Mouse (Mus musculus): Measurements from ENCODE around the gene Aspm. TPM values are rescaled to one million over a fixed set of nuclear protein-coding genes. Genes with fewer than 3 reads are reported as not detected.

Aspm gene
- polyA plus RNA-seq, 1 experiment from 2014 or later = 17.6 TPM

DNA sequence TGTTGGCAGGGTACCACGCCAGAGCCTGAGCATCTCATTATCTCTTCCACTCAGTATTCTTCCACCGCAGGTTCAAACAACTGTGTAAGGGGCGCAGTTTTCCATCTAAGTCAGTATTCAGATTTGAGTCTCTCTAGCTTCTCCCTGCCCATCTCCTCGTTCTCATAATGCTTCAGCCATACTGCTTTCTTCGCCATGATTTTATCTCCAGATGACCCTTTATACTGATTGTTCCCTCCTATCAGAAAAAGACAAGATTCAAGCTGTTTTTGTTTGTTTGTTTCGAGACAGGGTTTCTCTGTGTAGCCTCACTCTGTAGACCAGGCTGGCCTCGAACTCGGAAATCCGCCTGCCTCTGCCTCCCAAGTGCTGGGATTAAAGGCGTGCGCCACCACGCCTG lies 60.0 kb downstream of the Aspm start:
- H3K27ac ChIP-seq = no peak overlapping the region
- 85% methylated on average over 12 of the region's 12 CpGs for WGBS
- no peak overlapping the region for H3K4me2 ChIP-seq
- H3K9ac ChIP-seq = no peak overlapping the region
- H3K4me1 ChIP-seq = no peaks in the 10 kb centered on the region
- H3K27me3 ChIP-seq = no peaks in the 10 kb centered on the region
- H3K36me3 ChIP-seq = no peaks in the 10 kb centered on the region
- H3K9me3 ChIP-seq = no peaks in the 10 kb centered on the region
- no peak overlapping the region for H3K4me3 ChIP-seq
- ATAC-seq (ENCODE audit: insufficient number of reproducible peaks, insufficient read depth, low FRiP score, low TSS enrichment, low read depth) = no peak

Other genes starting within 250 kb of the Aspm start
- 0.08 TPM in 1 of 2 replicates, not detected in the other for gene Crb1, start 77.7 kb upstream of the Aspm start, polyA plus RNA-seq (2015; fragmentation: Nextera tagmentation; extraction: Ambion mirVana)
- gene Zbtb41, start 32.5 kb upstream of the Aspm start, polyA plus RNA-seq (2015; fragmentation: Nextera tagmentation; extraction: Ambion mirVana) = 8.0 and 9.8 TPM in 2 replicates
- gene F13b, start 46.9 kb downstream of the Aspm start, polyA plus RNA-seq (2015; fragmentation: Nextera tagmentation; extraction: Ambion mirVana) = 0.26 TPM in 1 of 2 replicates, not detected in the other
- not detected in 2 replicates for gene Cfhr1, start 105.5 kb downstream of the Aspm start, polyA plus RNA-seq (2015; fragmentation: Nextera tagmentation; extraction: Ambion mirVana)

All from embryonic facial prominence, embryonic 13.5 days (tissue).